Mouse (Mus musculus) embryo, embryonic 11.5 days (tissue): ENCODE data around the gene Rrp15.

Experiments
- DNase-seq: peaks from one replicate; pipeline ENCODE4 v3.0.0-alpha.2; 2012; ENCODE audit warnings: low read depth, low spot score

Gene Rrp15

DNA sequence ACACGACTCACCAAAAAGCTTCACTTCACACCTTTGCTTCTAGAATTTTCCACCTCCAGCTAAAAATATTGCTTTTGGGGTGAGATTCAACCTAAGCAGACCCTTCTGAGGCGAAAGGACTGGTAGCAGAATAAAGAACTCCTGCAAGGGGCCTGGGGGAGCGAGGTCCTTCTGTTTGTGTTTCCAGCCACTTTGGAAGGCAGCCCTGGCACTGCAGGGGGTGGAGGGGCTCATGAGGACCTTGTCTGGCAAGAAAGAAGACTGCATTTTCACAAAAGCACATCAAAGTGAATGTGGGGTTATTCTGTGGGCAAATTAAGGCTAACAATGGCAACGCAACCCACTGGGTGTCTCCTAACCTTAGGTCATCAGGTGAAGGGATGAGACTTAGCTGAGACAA, 76.0 kb downstream of the Rrp15 start:
- DNase-seq, result no peak
